Mouse (Mus musculus): ENCODE data around the gene Stat5a. TPM values are rescaled to one million over a fixed set of nuclear protein-coding genes. Genes with fewer than 3 reads are reported as not detected.

Stat5a gene
- total and polyA plus RNA-seq, 3 experiments, result 106 to 162 (median 157) TPM

- H3K4me3 ChIP-seq (ENCODE audit: low read depth, low read length), result no peak overlapping the region
- H3K9me3 ChIP-seq (replicated peaks), result peaks cover 5% of the 10 kb centered on the region
- ATAC-seq (ENCODE audit: extremely low read depth, insufficient number of reproducible peaks, low FRiP score, poor library complexity, severe bottlenecking), result no peak
- H3K4me1 ChIP-seq (ENCODE audit: insufficient read depth, low read depth, low read length), result peaks cover 65% of the 10 kb centered on the region
- TF ChIP-seq GATA1 (IDR thresholded peaks at IDR 0.05; ENCODE audit: borderline replicate concordance, low read length) (no peak), TAL1 (conservative IDR thresholded peaks at IDR 0.05; ENCODE audit: low read depth, low read length) (no peak), POLR2AphosphoS5 (IDR thresholded peaks at IDR 0.05; ENCODE audit: insufficient replicate concordance, low read depth, low read length) (no peak), CTCF (IDR thresholded peaks at IDR 0.05; ENCODE audit: low read depth, low read length) (no peak), GATA2 (IDR thresholded peaks at IDR 0.05; ENCODE audit: borderline replicate concordance, low read depth, low read length) (no peak)
- peaks cover 4% of the 10 kb centered on the region; the same call in 1 of the 2 replicates for H3K27me3 ChIP-seq (ENCODE audit: insufficient read depth, low read length)
- DNase-seq (ENCODE audit: low spot score), result no peak
- H3K36me3 ChIP-seq (replicated peaks), result peaks cover 89% of the 10 kb centered on the region
These were observed 16.6 kb downstream of the Stat5a start for GRCm38 (mm10) chr11:100875761-100876160.

- DNase-seq (ENCODE audit: low spot score), result no peak
- H3K9me3 ChIP-seq (replicated peaks), result peaks cover 5% of the 10 kb centered on the region
- H3K4me3 ChIP-seq (ENCODE audit: low read depth, low read length), result no peak overlapping the region
- TF ChIP-seq GATA1 (IDR thresholded peaks at IDR 0.05; ENCODE audit: borderline replicate concordance, low read length), result no peak
- no peak for TF ChIP-seq CTCF (IDR thresholded peaks at IDR 0.05; ENCODE audit: low read depth, low read length)
- no peak for TF ChIP-seq POLR2AphosphoS5 (IDR thresholded peaks at IDR 0.05; ENCODE audit: insufficient replicate concordance, low read depth, low read length)
- no peak for TF ChIP-seq GATA2 (IDR thresholded peaks at IDR 0.05; ENCODE audit: borderline replicate concordance, low read depth, low read length)
- no peak for TF ChIP-seq TAL1 (conservative IDR thresholded peaks at IDR 0.05; ENCODE audit: low read depth, low read length)
- H3K36me3 ChIP-seq (replicated peaks), result peaks cover 93% of the 10 kb centered on the region
- H3K4me1 ChIP-seq (ENCODE audit: insufficient read depth, low read depth, low read length), result peaks cover 74% of the 10 kb centered on the region
- no peak for ATAC-seq (ENCODE audit: extremely low read depth, insufficient number of reproducible peaks, low FRiP score, poor library complexity, severe bottlenecking)
- H3K27me3 ChIP-seq (ENCODE audit: insufficient read depth, low read length), result peaks cover 4% of the 10 kb centered on the region; the same call in 1 of the 2 replicates
These were observed 20.3 kb downstream of the Stat5a start for GRCm38 (mm10) chr11:100879321-100880078.

GRCm38 (mm10) chr11:100883640-100884039, 24.5 kb downstream of the Stat5a start:
- ATAC-seq (ENCODE audit: extremely low read depth, insufficient number of reproducible peaks, low FRiP score, poor library complexity, severe bottlenecking) (no peak), DNase-seq (ENCODE audit: low spot score) (no peak)
- no peak overlapping the region for H3K4me3 ChIP-seq (ENCODE audit: low read depth, low read length)
- H3K27me3 ChIP-seq (ENCODE audit: insufficient read depth, low read length), result no peaks in the 10 kb centered on the region
- no peaks in the 10 kb centered on the region for H3K9me3 ChIP-seq (replicated peaks)
- TF ChIP-seq CTCF (IDR thresholded peaks at IDR 0.05; ENCODE audit: low read depth, low read length) (no peak), GATA1 (IDR thresholded peaks at IDR 0.05; ENCODE audit: borderline replicate concordance, low read length) (no peak), POLR2AphosphoS5 (IDR thresholded peaks at IDR 0.05; ENCODE audit: insufficient replicate concordance, low read depth, low read length) (no peak), TAL1 (conservative IDR thresholded peaks at IDR 0.05; ENCODE audit: low read depth, low read length) (no peak), GATA2 (IDR thresholded peaks at IDR 0.05; ENCODE audit: borderline replicate concordance, low read depth, low read length) (no peak)
- H3K36me3 ChIP-seq (replicated peaks), result peaks cover 96% of the 10 kb centered on the region
- H3K4me1 ChIP-seq (ENCODE audit: insufficient read depth, low read depth, low read length), result peaks cover 98% of the 10 kb centered on the region

GRCm38 (mm10) chr11:100885472-100885871, 26.3 kb downstream of the Stat5a start:
- no peaks in the 10 kb centered on the region for H3K27me3 ChIP-seq (ENCODE audit: insufficient read depth, low read length)
- peaks cover 96% of the 10 kb centered on the region for H3K36me3 ChIP-seq (replicated peaks)
- ATAC-seq (ENCODE audit: extremely low read depth, insufficient number of reproducible peaks, low FRiP score, poor library complexity, severe bottlenecking), result no peak
- H3K9me3 ChIP-seq (replicated peaks), result no peaks in the 10 kb centered on the region
- H3K4me1 ChIP-seq (ENCODE audit: insufficient read depth, low read depth, low read length), result peaks cover 98% of the 10 kb centered on the region
- DNase-seq (ENCODE audit: low spot score), result no peak
- no peak overlapping the region for H3K4me3 ChIP-seq (ENCODE audit: low read depth, low read length)
- TF ChIP-seq POLR2AphosphoS5 (IDR thresholded peaks at IDR 0.05; ENCODE audit: insufficient replicate concordance, low read depth, low read length), result no peak; the same call in 1 of the 2 replicates

GRCm38 (mm10) chr11:100886188-100886740, 27.1 kb downstream of the Stat5a start:
- no peaks in the 10 kb centered on the region for H3K9me3 ChIP-seq (replicated peaks)
- TF ChIP-seq POLR2AphosphoS5 (IDR thresholded peaks at IDR 0.05; ENCODE audit: insufficient replicate concordance, low read depth, low read length), result no peak; the same call in 1 of the 2 replicates
- TF ChIP-seq GATA2 (IDR thresholded peaks at IDR 0.05; ENCODE audit: borderline replicate concordance, low read depth, low read length), result no peak
- TF ChIP-seq GATA1 (IDR thresholded peaks at IDR 0.05; ENCODE audit: borderline replicate concordance, low read length), result no peak
- no peak for TF ChIP-seq TAL1 (conservative IDR thresholded peaks at IDR 0.05; ENCODE audit: low read depth, low read length)
- TF ChIP-seq CTCF (IDR thresholded peaks at IDR 0.05; ENCODE audit: low read depth, low read length), result no peak
- peak overlapping the region; percentile 48; the same call in 1 of the 2 replicates for H3K4me3 ChIP-seq (ENCODE audit: low read depth, low read length)
- no peaks in the 10 kb centered on the region for H3K27me3 ChIP-seq (ENCODE audit: insufficient read depth, low read length)
- DNase-seq (ENCODE audit: low spot score) (no peak), ATAC-seq (ENCODE audit: extremely low read depth, insufficient number of reproducible peaks, low FRiP score, poor library complexity, severe bottlenecking) (peak; percentile 22; the same call in 1 of the 2 replicates)
- peaks cover 96% of the 10 kb centered on the region for H3K36me3 ChIP-seq (replicated peaks)
- peaks cover 98% of the 10 kb centered on the region for H3K4me1 ChIP-seq (ENCODE audit: insufficient read depth, low read depth, low read length)

- DNase-seq (ENCODE audit: low spot score) (no peak), ATAC-seq (ENCODE audit: extremely low read depth, insufficient number of reproducible peaks, low FRiP score, poor library complexity, severe bottlenecking) (no peak)
- TF ChIP-seq TAL1 (conservative IDR thresholded peaks at IDR 0.05; ENCODE audit: low read depth, low read length) (no peak), GATA2 (IDR thresholded peaks at IDR 0.05; ENCODE audit: borderline replicate concordance, low read depth, low read length) (no peak), POLR2AphosphoS5 (IDR thresholded peaks at IDR 0.05; ENCODE audit: insufficient replicate concordance, low read depth, low read length) (no peak), GATA1 (IDR thresholded peaks at IDR 0.05; ENCODE audit: borderline replicate concordance, low read length) (no peak), CTCF (IDR thresholded peaks at IDR 0.05; ENCODE audit: low read depth, low read length) (no peak)
- no peaks in the 10 kb centered on the region for H3K9me3 ChIP-seq (replicated peaks)
- no peaks in the 10 kb centered on the region for H3K27me3 ChIP-seq (ENCODE audit: insufficient read depth, low read length)
- H3K4me1 ChIP-seq (ENCODE audit: insufficient read depth, low read depth, low read length), result peaks cover 98% of the 10 kb centered on the region
- peaks cover 93% of the 10 kb centered on the region for H3K36me3 ChIP-seq (replicated peaks)
- peak overlapping the region; percentile 50; the same call in 1 of the 2 replicates for H3K4me3 ChIP-seq (ENCODE audit: low read depth, low read length)
These were observed 28.1 kb downstream of the Stat5a start for GRCm38 (mm10) chr11:100887236-100887635.

Measured in G1E (cell line).